Mouse (Mus musculus) small intestine, adult 2 months (tissue): ENCODE results near the gene Map4k5.

ENCODE experiments used
- CTCF ChIP-seq: fragments of 200-500 bp; IDR thresholded peaks from 2 replicates; pipeline ENCODE4 v1.5.1; 2012; ENCODE audit warnings: low read depth, mild to moderate bottlenecking, control low read depth, inconsistent platforms, low read length, moderate library complexity, mixed read lengths; ENCODE audit not compliant: insufficient replicate concordance, insufficient read length; ENCODE audit errors: extremely low read depth
- POLR2A ChIP-seq: fragments of 200-500 bp; IDR thresholded peaks from 2 replicates; pipeline ENCODE4 v1.6.1; 2012; ENCODE audit warnings: low read depth, mild to moderate bottlenecking, control low read depth, inconsistent platforms, low read length, moderate library complexity

DNA sequence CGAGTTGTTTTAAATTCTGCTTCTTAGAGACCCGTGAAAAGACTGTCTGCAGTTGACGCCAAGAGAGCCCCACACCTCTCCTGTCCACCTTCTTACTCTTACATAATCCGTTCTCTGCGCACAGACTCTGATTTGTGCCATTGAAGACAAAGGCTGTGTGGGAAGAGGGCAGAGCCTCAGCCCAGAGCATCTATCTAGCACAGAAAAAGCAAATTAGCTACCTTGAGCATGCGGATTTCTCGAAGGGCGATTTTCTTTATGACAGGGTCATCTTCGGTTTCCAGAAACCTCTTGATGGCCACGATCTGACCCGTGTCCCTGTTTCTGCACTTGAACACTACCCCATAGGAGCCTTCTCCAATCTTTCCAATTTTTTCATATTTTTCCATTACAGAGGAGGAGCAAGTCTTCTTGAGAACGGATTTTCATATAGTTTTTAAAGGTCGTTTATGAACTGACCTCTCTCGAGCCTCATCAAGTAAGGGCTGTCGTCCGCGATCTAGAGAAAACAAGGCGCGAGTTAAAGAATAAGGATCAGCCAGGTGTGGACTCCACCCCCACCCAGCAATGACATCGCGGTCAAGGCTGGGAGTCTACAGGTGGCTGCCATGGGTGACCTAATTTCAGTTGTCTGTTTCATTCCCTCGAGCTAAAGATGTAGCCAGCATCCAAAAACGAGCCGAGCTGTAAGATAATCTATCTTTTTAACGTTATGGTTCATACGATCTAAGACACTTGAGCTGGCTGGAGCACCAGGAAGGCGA is 103.1 kb downstream of the Map4k5 start:
- TF ChIP-seq POLR2A (no peak), CTCF (no peak)
